Mouse (Mus musculus) embryonic facial prominence, embryonic 11.5 days (tissue): ENCODE measurements around the gene G430095P16Rik. TPM values are rescaled to one million over a fixed set of nuclear protein-coding genes. Genes with fewer than 3 reads are reported as not detected.

Source experiments
- ATAC-seq: fragments of 200-750 bp; cut with Nextera tagmentation; replicated peaks from 2 replicates; pipeline ENCODE4 v1.8.0; 2017; ENCODE audit warnings: low read depth; ENCODE audit not compliant: insufficient number of reproducible peaks, low FRiP score, low TSS enrichment
- DNase-seq: peaks from one replicate; pipeline ENCODE4 v3.0.0-alpha.2; 2015; ENCODE audit warnings: low spot score
- H3K27ac ChIP-seq: fragments of 300-500 bp; sonication (generic); replicated peaks from 2 replicates; pipeline ENCODE4 v1.5.1; 2014; ENCODE audit warnings: mild to moderate bottlenecking, low read depth, low read length, control low read depth
- H3K27me3 ChIP-seq: fragments of 300-500 bp; sonication (generic); 2 replicates; pipeline ENCODE4 v1.6.1; 2014; ENCODE audit warnings: mild to moderate bottlenecking, low read length, moderate library complexity, mixed read lengths; ENCODE audit not compliant: control insufficient read depth, insufficient read depth
- H3K36me3 ChIP-seq: fragments of 300-500 bp; sonication (generic); replicated peaks from 2 replicates; pipeline ENCODE4 v1.6.1; 2014; ENCODE audit warnings: low read depth, mild to moderate bottlenecking, low read length, moderate library complexity, mixed read lengths; ENCODE audit not compliant: control insufficient read depth, insufficient read depth
- H3K4me1 ChIP-seq: fragments of 300-500 bp; sonication (generic); 2 replicates; pipeline ENCODE4 v1.6.1; 2014; ENCODE audit warnings: low read length, mixed read lengths; ENCODE audit not compliant: control insufficient read depth, insufficient read depth
- H3K4me2 ChIP-seq: fragments of 300-500 bp; sonication (generic); 2 replicates; pipeline ENCODE4 v1.6.1; 2014; ENCODE audit warnings: low read depth, mild to moderate bottlenecking, control low read depth, low read length, moderate library complexity
- H3K4me3 ChIP-seq: fragments of 300-500 bp; sonication (generic); 2 replicates; pipeline ENCODE4 v1.5.1; 2014; ENCODE audit warnings: low read depth, low read length, control low read depth
- H3K9ac ChIP-seq: fragments of 300-500 bp; sonication (generic); replicated peaks from 2 replicates; pipeline ENCODE4 v1.6.1; 2014; ENCODE audit warnings: mild to moderate bottlenecking, control low read depth, low read length
- H3K9me3 ChIP-seq: fragments of 300-500 bp; sonication (generic); replicated peaks from 2 replicates; pipeline ENCODE4 v1.6.1; 2016; ENCODE audit warnings: mild to moderate bottlenecking, low read length, inconsistent platforms, mixed read lengths; ENCODE audit not compliant: control insufficient read depth
- WGBS: fragments of 180-500 bp; shearing (Covaris S2); extraction: QIAGEN DNeasy Blood & Tissue Kit; methylation state at CpG from one replicate; pipeline ENCODE4 v1.1.7; 2014; 5-methylcytosine and 5-hydroxymethylcytosine counted together
- polyA plus RNA-seq: library from polyadenylated mRNA; unstranded; fragments of >200 nt; fragmentation: Nextera tagmentation; extraction: Ambion mirVana; gene quantifications from 2 replicates; pipeline ENCODE4 v1.2.1, GENCODE M21; 2014

Gene G430095P16Rik
- polyA plus RNA-seq, 1 experiment from 2014 or later, result 3.6 TPM

DNA sequence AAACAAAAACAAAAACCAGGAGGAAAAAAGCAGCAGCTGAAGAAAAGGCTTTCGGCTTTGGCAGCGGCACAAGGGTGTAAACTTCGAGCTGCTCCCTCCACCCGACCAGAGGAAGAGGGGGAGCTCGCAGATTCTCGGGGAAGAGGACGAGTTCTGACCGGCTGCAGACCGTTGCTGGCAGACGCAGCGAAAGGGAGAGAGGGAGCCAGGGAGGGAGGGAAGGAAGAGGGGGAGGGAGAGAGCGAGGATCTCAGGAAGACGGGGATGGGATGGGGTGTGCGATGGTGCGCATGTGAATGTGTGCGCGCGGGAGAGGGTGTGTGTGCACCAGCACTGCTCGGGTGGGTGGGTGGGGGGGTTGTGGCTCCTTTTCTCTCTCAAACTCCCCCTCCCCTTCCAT, 51.0 kb downstream of the G430095P16Rik start:
- Histone ChIP-seq H3K9ac (0 out of 2 replicates have a peak overlapping the region, but pooled peaks have one; percentile 23), H3K27ac (no peak overlapping the region), H3K4me1 (peaks cover 5% of the 10 kb centered on the region; the same call in 1 of the 2 replicates), H3K4me2 (peak overlapping the region; percentile 38), H3K9me3 (no peaks in the 10 kb centered on the region), H3K4me3 (no peak overlapping the region), H3K36me3 (no peaks in the 10 kb centered on the region), H3K27me3 (peaks cover 82% of the 10 kb centered on the region)
- DNase-seq, result peak; percentile 71
- ATAC-seq, result 0 out of 2 replicates have a peak, but pooled peaks have one; percentile 20
- 0% methylated on average over 19 of the region's 19 CpGs for WGBS

DNA sequence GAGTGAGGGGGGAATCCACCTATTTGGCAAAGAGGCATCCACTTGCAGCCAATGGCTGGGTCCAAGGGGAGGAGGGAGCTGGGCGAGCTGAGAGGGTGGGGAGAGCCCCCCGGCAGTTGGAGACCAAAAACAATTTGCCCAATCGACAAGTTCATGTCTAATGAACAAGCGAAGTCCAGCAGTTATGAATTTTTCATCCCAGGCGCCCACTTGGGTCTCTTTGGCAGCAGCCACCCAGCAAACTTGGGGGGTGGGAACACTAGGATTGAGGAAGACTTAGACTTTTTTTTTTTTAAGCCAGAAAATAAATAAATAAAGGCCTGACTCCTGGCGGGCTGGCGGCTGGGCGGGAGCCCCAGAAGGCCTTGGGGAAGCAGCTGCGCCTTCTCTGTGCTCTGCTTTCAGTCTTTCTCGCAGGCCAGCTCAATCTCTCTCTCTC, 51.7 kb downstream of the G430095P16Rik start:
- H3K4me2 ChIP-seq, result no peak overlapping the region
- 2% methylated on average over 10 of the region's 10 CpGs for WGBS
- H3K9me3 ChIP-seq, result no peaks in the 10 kb centered on the region
- no peak overlapping the region for H3K9ac ChIP-seq
- H3K4me3 ChIP-seq, result no peak overlapping the region
- DNase-seq (no peak), ATAC-seq (no peak)
- H3K27ac ChIP-seq, result no peak overlapping the region
- H3K36me3 ChIP-seq, result no peaks in the 10 kb centered on the region
- peaks cover 82% of the 10 kb centered on the region for H3K27me3 ChIP-seq
- H3K4me1 ChIP-seq, result peaks cover 5% of the 10 kb centered on the region; the same call in 1 of the 2 replicates

DNA sequence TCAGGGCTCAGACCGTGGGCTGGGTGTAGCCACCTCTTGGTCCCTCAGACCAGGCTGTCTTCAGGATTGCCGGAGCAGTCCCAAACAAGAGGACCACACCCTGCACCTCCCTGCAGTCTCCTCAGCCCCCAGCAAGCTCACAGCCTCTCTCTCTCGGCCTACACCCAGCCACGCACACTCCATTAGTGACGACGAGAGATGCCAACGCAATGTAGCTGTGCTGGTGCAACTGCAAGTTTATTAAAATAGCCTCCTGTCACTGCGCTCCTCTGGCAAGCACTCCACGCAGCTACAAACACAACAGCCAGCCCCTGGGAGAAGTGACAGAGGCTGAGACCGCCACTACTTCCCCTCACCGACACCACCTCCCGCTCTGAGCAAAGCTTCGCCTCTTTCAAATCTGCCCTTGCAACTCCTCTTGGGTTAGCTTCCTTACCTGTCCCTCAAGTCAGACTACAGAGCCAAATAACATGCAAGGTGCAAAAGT, 52.3 kb downstream of the G430095P16Rik start:
- peaks cover 2% of the 10 kb centered on the region; the same call in 1 of the 2 replicates for H3K4me1 ChIP-seq
- no peak overlapping the region for H3K4me3 ChIP-seq
- WGBS, result 3% methylated on average over 13 of the region's 13 CpGs
- no peak overlapping the region for H3K27ac ChIP-seq
- H3K36me3 ChIP-seq, result no peaks in the 10 kb centered on the region
- ATAC-seq, result no peak
- H3K9me3 ChIP-seq, result no peaks in the 10 kb centered on the region
- H3K9ac ChIP-seq, result no peak overlapping the region
- no peak overlapping the region for H3K4me2 ChIP-seq
- H3K27me3 ChIP-seq, result peaks cover 80% of the 10 kb centered on the region
- DNase-seq, result no peak

DNA sequence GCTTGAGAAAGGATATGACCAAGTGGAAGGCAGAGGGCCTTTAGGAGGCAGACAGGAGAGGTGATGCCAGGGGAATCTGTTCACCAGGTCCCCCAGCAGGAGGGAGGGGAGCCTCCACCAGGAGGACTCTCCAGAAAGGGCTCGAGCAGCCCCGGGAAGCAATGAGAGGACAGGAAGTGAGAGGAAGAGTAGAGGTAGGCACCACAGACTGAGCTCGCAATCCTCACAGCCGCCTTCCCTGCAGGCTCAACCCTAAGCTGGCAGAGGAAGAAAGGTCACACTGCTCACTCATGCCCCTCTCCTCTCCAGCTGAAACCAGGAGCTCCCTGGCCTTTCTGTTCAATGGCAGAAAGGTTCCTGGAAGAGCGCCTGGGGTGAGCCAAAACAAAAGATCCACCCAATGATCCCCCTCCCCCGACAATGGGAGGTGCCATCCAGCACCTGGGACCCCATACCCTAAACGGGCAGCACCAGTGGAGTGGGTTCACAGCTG, 52.9 kb downstream of the G430095P16Rik start:
- no peaks in the 10 kb centered on the region for H3K9me3 ChIP-seq
- H3K9ac ChIP-seq, result no peak overlapping the region
- H3K4me1 ChIP-seq, result no peaks in the 10 kb centered on the region; the same call in 1 of the 2 replicates
- ATAC-seq, result no peak
- no peak overlapping the region for H3K27ac ChIP-seq
- H3K4me3 ChIP-seq, result no peak overlapping the region
- H3K27me3 ChIP-seq, result peaks cover 76% of the 10 kb centered on the region
- no peak overlapping the region for H3K4me2 ChIP-seq
- DNase-seq, result no peak
- under 1% methylated on average over 7 of the region's 7 CpGs for WGBS
- H3K36me3 ChIP-seq, result no peaks in the 10 kb centered on the region

Other genes starting within 250 kb of the G430095P16Rik start
- 86.9 and 89.6 TPM in 2 replicates for gene Ier2, start 60.2 kb upstream of the G430095P16Rik start, polyA plus RNA-seq
- 61.5 and 64.7 TPM in 2 replicates for gene Trmt1, start 36.7 kb upstream of the G430095P16Rik start, polyA plus RNA-seq
- 21.0 and 21.1 TPM in 2 replicates for gene Nacc1, start 35.1 kb upstream of the G430095P16Rik start, polyA plus RNA-seq
- gene Lyl1, start 21.6 kb upstream of the G430095P16Rik start, polyA plus RNA-seq, result 4.6 and 5.3 TPM in 2 replicates
- 5.9 and 6.8 TPM in 2 replicates for gene Nfix, start 77.3 kb downstream of the G430095P16Rik start, polyA plus RNA-seq
- 3.6 and 3.8 TPM in 2 replicates for gene Dand5, start 99.8 kb downstream of the G430095P16Rik start, polyA plus RNA-seq
- 41.5 and 42.3 TPM in 2 replicates for gene Gadd45gip1, start 108.5 kb downstream of the G430095P16Rik start, polyA plus RNA-seq
- gene Rad23a, start 117.7 kb downstream of the G430095P16Rik start, polyA plus RNA-seq, result 79.6 and 88.2 TPM in 2 replicates
- 815 and 826 TPM in 2 replicates for gene Calr, start 123.9 kb downstream of the G430095P16Rik start, polyA plus RNA-seq
- gene Farsa, start 134.0 kb downstream of the G430095P16Rik start, polyA plus RNA-seq, result 73.0 and 85.7 TPM in 2 replicates
- gene Syce2, start 149.1 kb downstream of the G430095P16Rik start, polyA plus RNA-seq, result 89.2 and 89.9 TPM in 2 replicates
- gene Gcdh, start 170.9 kb downstream of the G430095P16Rik start, polyA plus RNA-seq, result 40.3 and 40.5 TPM in 2 replicates
- gene Klf1, start 178.9 kb downstream of the G430095P16Rik start, polyA plus RNA-seq, result 11.1 and 14.4 TPM in 2 replicates
- 5.5 and 7.2 TPM in 2 replicates for gene Dnase2a, start 185.6 kb downstream of the G430095P16Rik start, polyA plus RNA-seq
- gene Mast1, start 214.4 kb downstream of the G430095P16Rik start, polyA plus RNA-seq, result 2.8 and 3.9 TPM in 2 replicates
- gene Rtbdn, start 224.0 kb downstream of the G430095P16Rik start, polyA plus RNA-seq, result not detected in 2 replicates
- gene Gm49661, start 246.4 kb downstream of the G430095P16Rik start, polyA plus RNA-seq, result not detected in 2 replicates
- 1,219 and 1,316 TPM in 2 replicates for gene Prdx2, start 246.6 kb downstream of the G430095P16Rik start, polyA plus RNA-seq
- 109 and 137 TPM in 2 replicates for gene Rnaseh2a, start 246.8 kb downstream of the G430095P16Rik start, polyA plus RNA-seq